Mouse (Mus musculus) gastrocnemius, adult 18-20 months (tissue): ENCODE results near the gene Kctd21. TPM values are rescaled to one million over a fixed set of nuclear protein-coding genes. Genes with fewer than 3 reads are reported as not detected.

Experiments used
- DNase-seq: peaks from one replicate; pipeline ENCODE4 v3.0.0; 2021; ENCODE audit warnings: low spot score
- total RNA-seq, 2 experiments: library from RNA; stranded (reverse); gene quantifications; 2 replicates each; pipeline ENCODE4 v1.2.3; 2021

The Kctd21 gene
- total RNA-seq, 2 experiments from 2014 or later, result 4.1 to 4.4 TPM

GRCm38 (mm10) chr7:97348318-97348717 lies 16.2 kb downstream of the Kctd21 start:
- no peak for DNase-seq

GRCm38 (mm10) chr7:97348836-97349235 lies 16.7 kb downstream of the Kctd21 start:
- no peak for DNase-seq

GRCm38 (mm10) chr7:97349438-97349837 lies 17.3 kb downstream of the Kctd21 start:
- DNase-seq, result no peak

- DNase-seq, result no peak
Observed at GRCm38 (mm10) chr7:97350891-97351290, 18.8 kb downstream of the Kctd21 start.

GRCm38 (mm10) chr7:97351792-97352513 lies 19.8 kb downstream of the Kctd21 start:
- no peak for DNase-seq

GRCm38 (mm10) chr7:97353356-97353755 lies 21.2 kb downstream of the Kctd21 start:
- no peak for DNase-seq

- peak; percentile 23 for DNase-seq
Observed at GRCm38 (mm10) chr7:97355068-97355841, 23.1 kb downstream of the Kctd21 start.

GRCm38 (mm10) chr7:97356253-97356652 lies 24.1 kb downstream of the Kctd21 start:
- no peak for DNase-seq

- DNase-seq, result peak; percentile 69
Observed at GRCm38 (mm10) chr7:97356875-97357276, 24.7 kb downstream of the Kctd21 start.

GRCm38 (mm10) chr7:97357840-97358239 lies 25.7 kb downstream of the Kctd21 start:
- DNase-seq, result no peak

GRCm38 (mm10) chr7:97358347-97358746 lies 26.2 kb downstream of the Kctd21 start:
- DNase-seq, result no peak

- DNase-seq, result no peak
Observed at GRCm38 (mm10) chr7:97360166-97360565, 28.0 kb downstream of the Kctd21 start.

- no peak for DNase-seq
Observed at GRCm38 (mm10) chr7:97360955-97361354, 28.8 kb downstream of the Kctd21 start.

- no peak for DNase-seq
Observed at GRCm38 (mm10) chr7:97361467-97361866, 29.3 kb downstream of the Kctd21 start.

GRCm38 (mm10) chr7:97365887-97366286 lies 33.8 kb downstream of the Kctd21 start:
- DNase-seq, result no peak

GRCm38 (mm10) chr7:97375101-97375500 lies 43.0 kb downstream of the Kctd21 start:
- DNase-seq, result no peak

- DNase-seq, result no peak
Observed at GRCm38 (mm10) chr7:97375906-97376305, 43.8 kb downstream of the Kctd21 start.

- DNase-seq, result no peak
Observed at GRCm38 (mm10) chr7:97379304-97379703, 47.2 kb downstream of the Kctd21 start.

- DNase-seq, result no peak
Observed at GRCm38 (mm10) chr7:97380500-97381123, 48.5 kb downstream of the Kctd21 start.

GRCm38 (mm10) chr7:97382661-97383060 lies 50.5 kb downstream of the Kctd21 start:
- DNase-seq, result no peak

- no peak for DNase-seq
Observed at GRCm38 (mm10) chr7:97383496-97384132, 51.5 kb downstream of the Kctd21 start.
